Mouse (Mus musculus) liver, embryonic 14.5 days (tissue): ENCODE measurements around the gene Rtraf. TPM values are rescaled to one million over a fixed set of nuclear protein-coding genes. Genes with fewer than 3 reads are reported as not detected.
"Not testable (repeated sequence)": the region's sequence is repeated elsewhere in the genome, so short reads cannot be mapped to it uniquely, and the experiment has no call there.

ENCODE experiments used
- ATAC-seq: fragments of 200-750 bp; cut with Nextera tagmentation; 2 replicates; pipeline ENCODE4 v1.8.0; 2017; ENCODE audit warnings: moderate number of reproducible peaks, mild to moderate bottlenecking, moderate library complexity; ENCODE audit not compliant: insufficient read depth
- DNase-seq, 3 experiments: peaks; one replicate each; pipeline ENCODE4 v3.0.0-alpha.2; 2012 to 2013; ENCODE audit warnings: low read depth in 3 of 3, low spot score in 3 of 3
- H3K27ac ChIP-seq: fragments of 300-500 bp; sonication (generic); 2 replicates; pipeline ENCODE4 v1.5.1; 2014; ENCODE audit warnings: moderate library complexity, mild to moderate bottlenecking, control low read depth, inconsistent platforms
- H3K27me3 ChIP-seq: fragments of 300-500 bp; sonication (generic); 2 replicates; pipeline ENCODE4 v1.6.1; 2014; ENCODE audit warnings: mild to moderate bottlenecking, low read length, moderate library complexity; ENCODE audit not compliant: control insufficient read depth, insufficient read depth
- H3K36me3 ChIP-seq: fragments of 300-500 bp; sonication (generic); replicated peaks from 2 replicates; pipeline ENCODE4 v1.6.1; 2014; ENCODE audit warnings: low read depth; ENCODE audit not compliant: control insufficient read depth, insufficient read depth
- H3K4me1 ChIP-seq, 2 experiments: fragments of 200-500 bp in 1 of 2; fragments of 300-500 bp in 1 of 2; sonication (generic) in 1 of 2; replicated peaks; 2 replicates each; pipeline ENCODE4 v1.6.1; 2012 to 2014; ENCODE audit warnings: antibody characterized with exemption in 1 of 2, inconsistent platforms in 1 of 2, low read length in 1 of 2; ENCODE audit not compliant: control insufficient read depth in 2 of 2, insufficient read depth in 2 of 2
- H3K4me2 ChIP-seq: fragments of 300-500 bp; sonication (generic); 2 replicates; pipeline ENCODE4 v1.6.1; 2014; ENCODE audit warnings: low read depth, mild to moderate bottlenecking, control low read depth, moderate library complexity
- H3K4me3 ChIP-seq, 2 experiments: fragments of 200-500 bp in 1 of 2; fragments of 300-500 bp in 1 of 2; sonication (generic) in 1 of 2; 2 replicates each; pipeline ENCODE4 v1.5.1; 2012 to 2014; ENCODE audit warnings: low read depth in 2 of 2, low read length in 2 of 2, mild to moderate bottlenecking in 2 of 2, control low read depth in 1 of 2, inconsistent platforms in 1 of 2, moderate library complexity in 1 of 2; ENCODE audit not compliant: insufficient read depth in 1 of 2
- H3K9ac ChIP-seq: fragments of 300-500 bp; sonication (generic); replicated peaks from 2 replicates; pipeline ENCODE4 v1.6.1; 2014; ENCODE audit warnings: mild to moderate bottlenecking, control low read depth, moderate library complexity
- H3K9me3 ChIP-seq: fragments of 300-500 bp; sonication (generic); 2 replicates; pipeline ENCODE4 v1.6.1; 2016; ENCODE audit warnings: low read length, mixed read lengths; ENCODE audit not compliant: control insufficient read depth
- CTCF ChIP-seq: IDR thresholded peaks from 2 replicates; pipeline ENCODE4 v1.5.1; 2016; ENCODE audit warnings: antibody characterized with exemption, low read depth, control low read depth
- EP300 ChIP-seq: IDR thresholded peaks from 2 replicates; pipeline ENCODE4 v1.6.1; 2016; ENCODE audit warnings: antibody characterized with exemption, low read depth
- WGBS: fragments of 180-500 bp; shearing (Covaris S2); extraction: QIAGEN DNeasy Blood & Tissue Kit; methylation state at CpG from one replicate; pipeline ENCODE4 v1.1.7; 2014; ENCODE audit not compliant: insufficient replicate concordance; 5-methylcytosine and 5-hydroxymethylcytosine counted together
- polyA plus RNA-seq, 2 experiments: library from polyadenylated mRNA; depleted of rRNA in 1 of 2; stranded (reverse) in 1 of 2; unstranded in 1 of 2; fragments of >200 nt; fragmentation: Nextera tagmentation in 1 of 2; extraction: Ambion mirVana in 1 of 2; gene quantifications; 2 replicates each; pipeline versions ENCODE4 v1.2.1 to v1.2.3; 2012 to 2014

The Rtraf gene
- polyA plus RNA-seq (2012; rRNA removed): 21.3 and 40.8 TPM in 2 replicates
- polyA plus RNA-seq (2014; fragmentation: Nextera tagmentation; extraction: Ambion mirVana): 93.5 and 94.2 TPM in 2 replicates

GRCm38 (mm10) chr14:19823321-19824142 is at the start of gene Rtraf:
Gene Rtraf, minus strand, starts transcription at chr14:19823824.
- DNase-seq (peak; percentile 85 to 92 (median 88)), ATAC-seq (peak; percentile 98)
- Histone ChIP-seq H3K9ac (peak within 1 kb of the TSS; percentile 73), H3K4me3 (peak within 1 kb of the TSS; percentile 68 to 98), H3K36me3 (peaks cover 9% of the 10 kb centered on the region), H3K27ac (peak within 1 kb of the TSS; percentile 19; the same call in 1 of the 2 replicates), H3K9me3 (no peaks in the 10 kb centered on the region), H3K27me3 (no peaks in the 10 kb centered on the region), H3K4me2 (peak within 1 kb of the TSS; percentile 91), H3K4me1 (peaks cover 0 to 7% of the 10 kb centered on the region in 2 experiments)
- TF ChIP-seq EP300 (no peak), CTCF (peak; percentile 7; the same call in 1 of the 2 replicates)
- under 1% methylated on average over 80 of the region's 80 CpGs for WGBS

GRCm38 (mm10) chr14:19867286-19867935 is 43.8 kb upstream of the Rtraf start:
- no peak overlapping the region for H3K9ac ChIP-seq
- no peaks in the 10 kb centered on the region for H3K36me3 ChIP-seq
- no peak overlapping the region for H3K4me2 ChIP-seq
- TF ChIP-seq CTCF (no peak), EP300 (no peak)
- H3K27me3 ChIP-seq: no peaks in the 10 kb centered on the region
- no peaks in the 10 kb centered on the region for H3K9me3 ChIP-seq
- no peak overlapping the region for H3K4me3 ChIP-seq
- DNase-seq (no peak), ATAC-seq (no peak)
- 56% methylated on average over 5 of the region's 5 CpGs for WGBS
- H3K27ac ChIP-seq: no peak overlapping the region
- H3K4me1 ChIP-seq: peaks cover 0 to 3% of the 10 kb centered on the region in 2 experiments; a peak in 1 of 4 replicates

- not testable (repeated sequence) for H3K9ac ChIP-seq, H3K4me1 ChIP-seq, H3K27ac ChIP-seq, ATAC-seq, H3K27me3 ChIP-seq, H3K4me3 ChIP-seq, H3K36me3 ChIP-seq, H3K9me3 ChIP-seq, H3K4me2 ChIP-seq, DNase-seq
- WGBS: 59% methylated on average over 9 of the region's 9 CpGs
Observed at GRCm38 (mm10) chr14:19865121-19865520, 41.5 kb upstream of the Rtraf start.

DNA sequence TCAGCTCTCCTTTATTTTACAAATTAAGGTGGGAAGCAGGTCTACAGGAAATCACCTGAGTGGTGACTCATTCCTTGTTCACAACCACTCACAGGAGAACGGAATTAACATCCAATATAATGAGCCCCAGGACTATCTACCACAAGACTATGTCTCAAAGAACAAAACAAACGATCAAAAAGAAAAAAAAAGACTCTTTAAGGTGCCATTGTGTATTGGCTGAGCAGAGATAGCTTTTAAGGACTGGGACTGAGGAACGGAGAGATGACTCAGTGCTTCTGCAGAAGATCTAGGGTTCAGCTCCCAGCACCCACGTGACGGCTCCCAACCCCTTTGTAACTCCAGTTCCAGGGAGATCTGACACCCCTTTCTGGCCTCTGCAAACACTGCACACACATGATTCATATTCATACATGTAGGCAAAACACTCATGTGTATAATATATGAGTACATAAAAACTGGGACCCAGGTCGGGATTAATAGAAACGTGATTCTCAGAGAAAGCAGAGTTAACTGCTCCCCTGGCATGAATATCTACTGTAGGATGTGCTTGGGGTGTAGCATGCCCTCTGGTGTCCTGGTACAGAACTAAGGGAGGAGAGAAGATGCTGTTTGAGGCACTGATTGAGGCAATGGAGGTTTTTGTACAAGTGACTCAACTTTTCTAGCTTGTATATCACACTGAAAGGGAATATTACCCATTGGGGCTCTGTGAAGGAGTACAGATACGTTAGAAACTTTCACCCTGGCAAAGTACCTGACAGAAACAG is 37.9 kb upstream of the Rtraf start:
- H3K4me3 ChIP-seq: no peak overlapping the region
- no peak overlapping the region for H3K27ac ChIP-seq
- TF ChIP-seq EP300 (no peak), CTCF (no peak)
- WGBS: 61% methylated on average over 8 of the region's 8 CpGs
- no peak for DNase-seq
- no peaks in the 10 kb centered on the region for H3K9me3 ChIP-seq
- no peak overlapping the region for H3K4me2 ChIP-seq
- H3K36me3 ChIP-seq: no peaks in the 10 kb centered on the region
- no peaks in the 10 kb centered on the region for H3K4me1 ChIP-seq
- no peak overlapping the region for H3K9ac ChIP-seq
- H3K27me3 ChIP-seq: no peaks in the 10 kb centered on the region
- ATAC-seq: no peak
